Mouse (Mus musculus) MN1 (cell line): Measurements from ENCODE around the gene Ttc13.

Experiments used
- DNase-seq: peaks from one replicate; pipeline ENCODE4 v3.0.0-alpha.2; 2016; ENCODE audit warnings: low spot score

Gene Ttc13

GRCm38 (mm10) chr8:124703526-124703925 is 18.3 kb downstream of the Ttc13 start:
- DNase-seq = no peak

- DNase-seq = peak; percentile 52
These were observed 19.6 kb downstream of the Ttc13 start for GRCm38 (mm10) chr8:124702183-124702582.

GRCm38 (mm10) chr8:124701023-124701422 is 20.8 kb downstream of the Ttc13 start:
- no peak for DNase-seq

DNA sequence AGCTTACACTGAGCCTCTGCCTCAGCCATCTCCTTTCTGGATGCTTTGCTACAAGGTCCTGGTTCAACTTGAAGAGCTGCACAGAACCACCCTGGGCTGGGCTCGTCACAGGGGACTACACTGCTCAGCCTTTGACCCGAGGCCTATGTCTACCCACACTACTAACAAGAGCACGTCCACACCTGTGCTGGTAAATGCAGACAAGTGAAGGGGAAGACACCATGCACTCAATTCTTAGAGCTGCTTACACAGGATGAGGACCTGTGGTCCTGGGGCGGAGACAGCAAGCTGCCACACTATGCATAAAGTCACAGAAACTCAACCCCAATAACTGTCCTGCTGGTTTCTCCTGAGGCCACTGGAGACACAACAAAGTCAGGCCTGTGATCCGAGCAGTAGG is 21.5 kb downstream of the Ttc13 start:
- no peak for DNase-seq

GRCm38 (mm10) chr8:124695424-124696100 is 26.2 kb downstream of the Ttc13 start:
- no peak for DNase-seq

GRCm38 (mm10) chr8:124691706-124692105 is 30.1 kb downstream of the Ttc13 start:
- DNase-seq = no peak

DNA sequence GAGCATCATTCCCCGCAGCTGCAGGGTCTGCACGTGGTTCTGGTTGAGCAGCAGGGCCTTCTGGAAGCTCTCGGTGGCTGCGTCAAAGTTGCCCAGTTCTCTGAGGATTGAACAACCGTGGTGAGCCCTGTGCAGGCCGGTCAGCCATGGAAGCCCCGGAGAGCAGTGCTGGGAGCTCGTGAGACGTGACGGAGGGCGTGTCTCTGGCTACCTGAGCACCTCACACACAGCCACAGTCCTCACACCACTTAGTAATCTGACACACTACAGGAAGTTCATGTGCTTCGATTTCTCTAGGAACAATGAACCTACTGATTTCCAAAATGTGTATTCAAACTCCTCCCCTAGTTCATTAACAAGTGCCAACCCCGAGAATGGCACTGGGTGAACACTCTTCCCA is 32.9 kb downstream of the Ttc13 start:
- DNase-seq = no peak

GRCm38 (mm10) chr8:124682218-124682617 is 39.6 kb downstream of the Ttc13 start:
- DNase-seq = no peak

GRCm38 (mm10) chr8:124681792-124682157 is 40.0 kb downstream of the Ttc13 start:
- DNase-seq = no peak

- no peak for DNase-seq
These were observed 40.5 kb downstream of the Ttc13 start for GRCm38 (mm10) chr8:124681077-124681791.

- no peak for DNase-seq
These were observed 43.5 kb downstream of the Ttc13 start for GRCm38 (mm10) chr8:124678246-124678645.

DNA sequence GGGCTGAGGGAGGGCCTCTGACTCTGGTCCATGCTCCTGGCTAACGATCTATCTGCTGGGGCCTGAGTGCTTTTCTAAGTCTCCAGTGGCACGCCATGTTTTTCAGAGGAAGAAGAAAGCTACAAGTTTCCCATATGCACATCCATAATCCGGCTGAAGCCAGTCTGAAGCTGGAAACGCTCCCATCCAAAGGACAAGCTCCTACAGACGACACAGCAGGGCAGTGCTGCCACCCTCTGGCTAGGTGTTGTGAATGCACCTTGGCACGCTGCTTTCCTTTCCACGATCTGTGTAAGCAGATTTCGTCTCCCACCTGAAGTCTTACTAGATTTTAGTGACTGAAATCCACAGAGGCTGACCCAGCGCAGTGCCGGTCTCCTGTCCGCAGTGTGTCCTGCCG is 44.3 kb downstream of the Ttc13 start:
- DNase-seq = peak; percentile 90

GRCm38 (mm10) chr8:124677078-124677477 is 44.7 kb downstream of the Ttc13 start:
- no peak for DNase-seq

GRCm38 (mm10) chr8:124676661-124677060 is 45.1 kb downstream of the Ttc13 start:
- no peak for DNase-seq

DNA sequence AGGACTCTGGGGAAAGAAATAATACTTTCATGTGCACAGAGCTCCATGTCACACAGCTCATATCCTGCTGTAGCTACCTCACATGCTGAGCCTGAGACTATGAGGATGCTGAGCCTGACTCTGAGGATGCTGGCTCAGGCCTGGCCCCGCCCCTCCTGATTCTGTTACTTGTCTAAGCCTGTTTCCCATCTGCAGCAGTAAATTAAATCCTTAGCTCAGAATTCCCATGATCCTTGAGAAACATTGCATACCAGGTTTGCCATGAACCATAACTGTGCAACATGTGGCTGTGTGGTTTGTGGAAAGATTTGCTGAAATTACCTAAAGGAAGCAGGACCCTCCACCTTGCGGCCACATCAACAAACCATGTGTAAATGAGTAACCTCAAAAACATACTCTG is 49.4 kb downstream of the Ttc13 start:
- no peak for DNase-seq

GRCm38 (mm10) chr8:124668798-124669197 is 53.0 kb downstream of the Ttc13 start:
- DNase-seq = no peak

DNA sequence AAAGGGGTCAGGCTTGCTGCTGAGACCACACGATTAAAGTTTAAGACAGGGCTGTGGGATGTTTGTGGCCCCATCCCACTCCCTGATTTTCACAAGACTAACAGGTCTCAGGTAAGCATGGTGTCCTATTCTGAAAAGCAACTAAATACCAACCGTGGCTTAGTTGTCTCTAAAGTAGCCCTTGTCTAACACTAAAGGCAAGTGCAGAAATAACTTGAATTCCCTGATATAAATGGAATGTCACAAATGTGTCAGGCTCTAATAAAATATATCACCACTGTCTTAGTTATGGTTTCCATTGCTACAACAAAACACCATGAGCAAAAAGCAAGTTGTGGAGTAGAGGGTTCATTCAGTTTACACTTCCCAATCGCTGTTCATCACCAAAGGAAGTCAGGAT is 57.4 kb downstream of the Ttc13 start:
- no peak for DNase-seq

DNA sequence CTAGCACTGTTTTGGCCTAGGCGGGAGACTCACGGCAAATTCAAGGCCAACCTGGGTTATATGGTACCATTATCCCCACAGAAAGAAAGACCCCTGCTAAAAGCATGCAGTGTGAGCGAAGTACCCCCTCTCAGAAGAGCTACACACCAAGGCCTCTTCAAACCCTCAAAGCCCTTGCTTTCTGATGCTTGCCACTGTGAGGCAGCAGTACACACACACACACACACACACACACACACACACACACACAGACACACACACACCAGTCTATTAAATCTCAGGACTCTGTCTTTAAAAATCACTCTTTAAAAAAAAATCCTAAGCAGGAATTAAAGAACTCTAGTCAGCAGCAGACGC is 57.9 kb downstream of the Ttc13 start:
- DNase-seq = no peak

DNA sequence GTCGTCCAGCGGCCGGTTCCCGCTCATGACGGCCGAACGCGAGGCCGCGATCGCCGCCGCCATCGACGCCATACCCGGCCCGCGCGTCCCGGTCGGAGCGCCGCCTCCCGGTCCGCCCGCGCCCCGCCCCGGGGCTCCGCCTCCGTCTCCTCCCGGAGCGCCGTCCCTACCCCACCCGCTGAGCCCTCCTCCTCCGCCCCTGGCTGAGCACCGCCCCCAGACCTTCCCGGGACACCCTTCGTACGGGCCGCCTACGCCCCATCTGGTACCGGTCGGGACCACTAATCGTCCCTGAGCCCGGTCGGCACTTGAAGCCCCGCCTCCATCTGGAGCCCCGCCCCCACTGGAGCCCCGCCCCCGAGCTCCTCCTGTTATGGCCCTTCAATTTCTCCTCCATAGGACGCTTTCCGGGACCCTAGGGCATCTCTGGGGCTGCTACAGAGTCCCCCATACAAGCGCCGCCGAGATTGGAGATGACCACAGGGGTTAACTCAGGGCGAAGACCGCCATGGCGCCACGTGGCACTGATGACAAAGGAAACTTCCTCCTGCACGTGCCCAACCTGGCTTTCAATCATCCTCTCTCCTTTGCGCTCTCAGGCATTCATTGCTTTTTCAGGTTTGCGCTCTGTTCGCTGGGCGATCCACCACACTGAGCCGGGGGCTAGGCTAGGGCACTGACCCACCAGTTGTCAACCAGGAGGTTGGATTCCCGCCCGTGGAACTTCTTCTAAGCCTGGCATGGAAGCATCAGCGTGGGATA is 58.5 kb downstream of the Ttc13 start, which contains the start of gene 2310022B05Rik:
2310022B05Rik (minus strand) TSS at position 258 of the 762 bp plus-strand sequence.
- DNase-seq = peak; percentile 84

DNA sequence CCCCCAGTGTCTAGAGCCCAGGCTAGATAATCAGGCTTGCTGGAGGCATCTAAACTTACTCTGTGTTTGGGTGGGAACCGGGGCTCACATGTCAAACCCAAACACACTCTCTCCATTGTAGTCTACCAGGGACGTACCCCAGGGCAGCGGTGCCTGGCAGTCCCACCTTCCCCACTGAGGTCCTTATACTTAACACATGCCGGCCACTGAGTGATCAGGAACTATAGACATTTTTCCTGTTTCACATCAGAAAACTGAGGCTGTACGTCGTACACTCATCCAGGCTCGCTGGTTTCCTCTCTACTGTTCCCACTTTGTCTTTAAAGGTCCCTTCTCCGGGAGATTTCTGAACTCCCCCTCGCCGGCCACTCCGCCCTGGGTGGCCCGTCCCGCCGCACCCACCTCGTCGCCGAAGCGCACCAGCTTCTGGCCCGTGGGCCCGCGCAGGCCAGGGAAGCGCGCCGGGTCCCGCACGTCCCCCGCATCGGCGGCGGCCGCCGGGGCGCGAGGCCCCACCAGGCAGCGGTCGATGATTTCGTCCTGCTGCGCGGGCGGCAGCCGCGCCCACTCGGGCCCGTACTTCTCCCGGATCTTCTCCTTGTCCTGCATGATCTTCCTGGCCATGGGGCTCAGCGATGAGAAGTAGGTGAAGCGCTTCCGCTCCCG is 59.2 kb downstream of the Ttc13 start:
- no peak for DNase-seq

DNA sequence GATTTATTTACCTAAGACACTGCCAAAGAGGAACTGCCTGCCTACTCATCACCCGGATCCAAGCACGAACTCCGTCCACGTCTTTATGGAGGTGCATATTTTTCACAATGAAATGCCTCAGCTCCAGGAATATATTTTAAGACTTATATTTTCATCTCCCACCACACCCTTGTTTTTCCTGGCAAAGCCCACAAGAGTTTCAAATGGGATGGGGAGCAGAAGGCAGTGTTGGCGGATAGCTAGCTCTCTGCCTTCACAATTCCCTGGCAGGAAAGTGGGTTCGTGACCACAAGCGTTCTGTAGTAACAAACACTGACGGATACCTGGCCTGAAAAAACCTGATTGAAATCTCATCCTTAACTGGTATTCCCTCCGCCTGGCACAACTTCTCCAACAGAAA is 60.0 kb downstream of the Ttc13 start:
- DNase-seq = no peak

GRCm38 (mm10) chr8:124658415-124658814 is 63.4 kb downstream of the Ttc13 start:
- peak; percentile 91 for DNase-seq

DNA sequence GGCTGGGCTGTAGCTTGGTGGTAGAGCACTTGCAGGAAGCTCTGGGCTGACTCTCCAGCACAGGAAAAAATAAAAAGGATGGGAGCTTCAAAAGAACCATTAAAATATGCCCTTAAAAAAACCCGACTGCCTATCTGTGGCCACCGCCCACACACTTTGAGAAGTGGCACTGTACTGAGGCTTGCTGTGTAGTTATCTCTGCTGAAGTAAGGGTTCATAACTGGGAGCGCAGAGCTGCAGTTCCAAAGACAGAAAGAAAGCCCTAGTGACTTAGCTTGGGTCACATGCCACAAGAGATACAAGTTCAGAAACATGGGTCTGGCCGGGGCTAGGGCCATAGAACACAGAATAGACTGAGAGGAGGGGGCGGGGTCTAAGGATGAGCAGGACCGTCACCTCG is 63.8 kb downstream of the Ttc13 start:
- DNase-seq = no peak
